Mouse (Mus musculus) spleen, adult 2 months (tissue): Measurements from ENCODE around the gene Isg15.

Experiments used
- CTCF ChIP-seq: fragments of 200-500 bp; IDR thresholded peaks from 2 replicates; pipeline ENCODE4 v1.5.1; 2011; ENCODE audit warnings: mild to moderate bottlenecking, inconsistent platforms; ENCODE audit not compliant: insufficient read depth, insufficient read length, insufficient replicate concordance; ENCODE audit errors: extremely low read depth
- POLR2A ChIP-seq: fragments of 200-500 bp; IDR thresholded peaks from 2 replicates; pipeline ENCODE4 v1.6.1; 2011; ENCODE audit warnings: low read depth, low read length, inconsistent platforms

DNA sequence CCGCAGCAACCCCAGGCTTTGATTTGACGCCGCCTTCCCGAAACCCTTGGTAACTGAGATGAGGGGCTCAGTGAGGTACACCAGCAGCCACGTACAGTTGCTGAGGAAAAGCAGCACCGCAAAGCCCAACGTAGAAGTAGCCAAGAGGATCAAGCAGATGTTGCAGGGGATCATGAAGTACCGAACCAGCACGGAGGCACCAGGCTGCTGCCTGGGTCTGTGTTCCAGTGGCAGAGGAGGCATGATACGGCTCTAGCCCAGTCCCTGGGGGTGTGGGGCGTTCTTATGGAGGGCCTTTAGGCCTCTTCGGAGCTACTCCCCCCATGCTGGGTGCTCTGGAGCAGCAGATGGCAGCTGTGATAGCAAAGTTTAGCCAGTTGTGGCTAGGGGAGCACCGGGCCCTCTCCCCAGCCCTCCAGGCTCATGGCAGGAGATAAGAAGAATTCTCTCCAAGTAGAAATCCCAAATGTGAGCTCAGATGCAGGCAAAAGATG is 15.1 kb downstream of the Isg15 start:
- TF ChIP-seq CTCF (no peak), POLR2A (no peak)
